Mouse (Mus musculus): ENCODE measurements around the gene Sphk1. TPM values are rescaled to one million over a fixed set of nuclear protein-coding genes. Genes with fewer than 3 reads are reported as not detected.

The Sphk1 gene
- total and polyA plus RNA-seq, 2 experiments, result 0.21 to 0.55 TPM

GRCm38 (mm10) chr11:116511301-116511868, 19.3 kb upstream of the Sphk1 start:
- no peaks in the 10 kb centered on the region for H3K27me3 ChIP-seq (ENCODE audit: control insufficient read depth, insufficient read depth, low read length)
- H3K4me3 ChIP-seq (ENCODE audit: insufficient read depth, low read depth, low read length), result no peak overlapping the region
- no peaks in the 10 kb centered on the region for H3K4me1 ChIP-seq (ENCODE audit: control insufficient read depth, insufficient read depth, low read length)
- no peaks in the 10 kb centered on the region for H3K79me2 ChIP-seq (ENCODE audit: control insufficient read depth, insufficient read depth, low read length)
- TF ChIP-seq CTCF (IDR thresholded peaks at IDR 0.05; ENCODE audit: low read depth, low read length), result no peak
- no peak for TF ChIP-seq POLR2A (IDR thresholded peaks at IDR 0.05; ENCODE audit: extremely low read depth, insufficient read depth, low read length)
- WGBS, result 64% methylated on average over 7 of the region's 7 CpGs
- no peak overlapping the region for H3K27ac ChIP-seq (replicated peaks; ENCODE audit: insufficient read depth, low read depth, low read length)
- H3K36me3 ChIP-seq (ENCODE audit: control insufficient read depth, insufficient read depth, low read length), result no peaks in the 10 kb centered on the region
- no peak overlapping the region for H3K9ac ChIP-seq (ENCODE audit: low read depth, low read length)
- DNase-seq (ENCODE audit: extremely low read depth, low read depth, low spot score), result no peak

GRCm38 (mm10) chr11:116512154-116512553, 18.6 kb upstream of the Sphk1 start:
- H3K36me3 ChIP-seq (ENCODE audit: control insufficient read depth, insufficient read depth, low read length), result no peaks in the 10 kb centered on the region
- H3K79me2 ChIP-seq (ENCODE audit: control insufficient read depth, insufficient read depth, low read length), result no peaks in the 10 kb centered on the region
- no peak overlapping the region for H3K9ac ChIP-seq (ENCODE audit: low read depth, low read length)
- H3K4me1 ChIP-seq (ENCODE audit: control insufficient read depth, insufficient read depth, low read length), result no peaks in the 10 kb centered on the region
- H3K4me3 ChIP-seq (ENCODE audit: insufficient read depth, low read depth, low read length), result no peak overlapping the region
- no peaks in the 10 kb centered on the region for H3K27me3 ChIP-seq (ENCODE audit: control insufficient read depth, insufficient read depth, low read length)
- 91% methylated on average over 7 of the region's 7 CpGs for WGBS
- no peak for DNase-seq (ENCODE audit: extremely low read depth, low read depth, low spot score)
- H3K27ac ChIP-seq (replicated peaks; ENCODE audit: insufficient read depth, low read depth, low read length), result no peak overlapping the region
- TF ChIP-seq CTCF (IDR thresholded peaks at IDR 0.05; ENCODE audit: low read depth, low read length), result no peak
- TF ChIP-seq POLR2A (IDR thresholded peaks at IDR 0.05; ENCODE audit: extremely low read depth, insufficient read depth, low read length), result no peak

- 91% methylated on average over 6 of the region's 6 CpGs for WGBS
Observed at GRCm38 (mm10) chr11:116512987-116513386, 17.7 kb upstream of the Sphk1 start.

GRCm38 (mm10) chr11:116513531-116514038, 17.1 kb upstream of the Sphk1 start:
- Histone ChIP-seq H3K27me3 (ENCODE audit: control insufficient read depth, insufficient read depth, low read length) (no peaks in the 10 kb centered on the region), H3K4me3 (ENCODE audit: insufficient read depth, low read depth, low read length) (no peak overlapping the region), H3K9ac (ENCODE audit: low read depth, low read length) (no peak overlapping the region), H3K79me2 (ENCODE audit: control insufficient read depth, insufficient read depth, low read length) (no peaks in the 10 kb centered on the region), H3K4me1 (ENCODE audit: control insufficient read depth, insufficient read depth, low read length) (no peaks in the 10 kb centered on the region), H3K36me3 (ENCODE audit: control insufficient read depth, insufficient read depth, low read length) (no peaks in the 10 kb centered on the region), H3K27ac (replicated peaks; ENCODE audit: insufficient read depth, low read depth, low read length) (no peak overlapping the region)
- no peak for DNase-seq (ENCODE audit: extremely low read depth, low read depth, low spot score)
- TF ChIP-seq CTCF (IDR thresholded peaks at IDR 0.05; ENCODE audit: low read depth, low read length), result no peak
- no peak for TF ChIP-seq POLR2A (IDR thresholded peaks at IDR 0.05; ENCODE audit: extremely low read depth, insufficient read depth, low read length)
- WGBS, result 74% methylated on average over 4 of the region's 4 CpGs

More at GRCm38 (mm10) chr11:116512987-116513386, 17.7 kb upstream of the Sphk1 start:
- DNase-seq (ENCODE audit: extremely low read depth, low read depth, low spot score), result no peak
- H3K9ac ChIP-seq (ENCODE audit: low read depth, low read length), result no peak overlapping the region
- no peaks in the 10 kb centered on the region for H3K36me3 ChIP-seq (ENCODE audit: control insufficient read depth, insufficient read depth, low read length)
- H3K79me2 ChIP-seq (ENCODE audit: control insufficient read depth, insufficient read depth, low read length), result no peaks in the 10 kb centered on the region
- H3K4me3 ChIP-seq (ENCODE audit: insufficient read depth, low read depth, low read length), result no peak overlapping the region
- H3K27me3 ChIP-seq (ENCODE audit: control insufficient read depth, insufficient read depth, low read length), result no peaks in the 10 kb centered on the region
- H3K4me1 ChIP-seq (ENCODE audit: control insufficient read depth, insufficient read depth, low read length), result no peaks in the 10 kb centered on the region
- TF ChIP-seq CTCF (IDR thresholded peaks at IDR 0.05; ENCODE audit: low read depth, low read length) (no peak), POLR2A (IDR thresholded peaks at IDR 0.05; ENCODE audit: extremely low read depth, insufficient read depth, low read length) (no peak)
- H3K27ac ChIP-seq (replicated peaks; ENCODE audit: insufficient read depth, low read depth, low read length), result no peak overlapping the region

DNA sequence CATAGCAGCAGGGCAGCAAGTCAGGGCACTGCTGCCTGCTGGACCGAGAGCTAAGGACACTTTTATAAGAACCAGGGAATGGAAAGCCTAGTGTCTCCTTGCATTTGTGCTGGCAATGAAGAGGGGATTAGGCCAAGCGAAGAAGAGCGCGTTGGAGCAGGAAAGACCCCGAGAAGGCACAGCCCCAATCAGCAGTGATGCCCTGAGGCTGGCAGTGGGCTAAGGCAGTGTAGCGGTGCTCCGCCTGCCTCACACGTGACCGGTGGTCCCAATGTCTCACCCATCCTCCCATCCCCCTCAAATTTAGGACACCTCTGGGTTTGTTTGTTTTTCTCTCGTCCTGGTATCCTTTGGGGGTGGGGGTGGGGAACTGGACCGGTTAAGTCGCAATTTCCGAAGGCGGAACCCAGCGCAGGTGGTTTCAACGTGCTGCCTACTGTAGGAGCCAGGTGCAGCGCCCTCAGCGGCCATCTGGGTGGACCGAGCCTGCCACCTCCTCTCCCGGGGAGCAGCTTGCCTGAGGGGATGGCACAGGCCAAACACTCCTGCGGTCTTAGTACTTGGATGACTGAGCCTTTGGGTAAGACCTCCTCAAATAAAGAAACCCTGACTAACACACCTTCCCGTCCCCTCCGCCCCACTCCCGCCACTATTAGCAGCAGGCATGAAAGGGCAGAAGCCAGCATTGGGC, 15.2 kb upstream of the Sphk1 start:
- 42% methylated on average over 24 of the region's 24 CpGs for WGBS
- no peak for DNase-seq (ENCODE audit: extremely low read depth, low read depth, low spot score)
- H3K4me3 ChIP-seq (ENCODE audit: insufficient read depth, low read depth, low read length), result no peak overlapping the region
- no peak overlapping the region for H3K27ac ChIP-seq (replicated peaks; ENCODE audit: insufficient read depth, low read depth, low read length)
- TF ChIP-seq CTCF (IDR thresholded peaks at IDR 0.05; ENCODE audit: low read depth, low read length) (no peak), POLR2A (IDR thresholded peaks at IDR 0.05; ENCODE audit: extremely low read depth, insufficient read depth, low read length) (no peak)
- no peaks in the 10 kb centered on the region for H3K36me3 ChIP-seq (ENCODE audit: control insufficient read depth, insufficient read depth, low read length)
- H3K79me2 ChIP-seq (ENCODE audit: control insufficient read depth, insufficient read depth, low read length), result no peaks in the 10 kb centered on the region
- H3K27me3 ChIP-seq (ENCODE audit: control insufficient read depth, insufficient read depth, low read length), result no peaks in the 10 kb centered on the region
- H3K9ac ChIP-seq (ENCODE audit: low read depth, low read length), result no peak overlapping the region
- H3K4me1 ChIP-seq (ENCODE audit: control insufficient read depth, insufficient read depth, low read length), result no peaks in the 10 kb centered on the region

DNA sequence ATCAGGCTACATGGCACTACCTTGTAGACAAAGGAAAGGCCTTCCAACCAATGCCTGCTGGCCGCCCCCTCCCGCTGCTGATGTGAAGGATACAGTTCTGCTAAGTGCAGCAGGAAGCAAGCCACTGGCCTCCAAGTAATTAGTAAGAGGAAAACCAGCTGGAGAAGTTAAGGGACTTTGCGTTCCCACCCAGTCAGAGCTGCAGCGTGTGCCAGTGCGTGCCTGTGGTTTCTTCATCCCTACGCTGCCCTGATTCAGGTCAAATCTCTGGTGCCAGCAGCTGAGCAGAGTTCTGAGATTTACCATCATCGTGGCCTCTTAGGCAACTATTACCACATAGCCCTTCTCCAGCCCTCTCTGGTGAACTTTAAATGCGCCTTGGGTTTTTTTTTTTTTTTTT, 12.2 kb upstream of the Sphk1 start:
- H3K9ac ChIP-seq (ENCODE audit: low read depth, low read length), result no peak overlapping the region
- H3K79me2 ChIP-seq (ENCODE audit: control insufficient read depth, insufficient read depth, low read length), result no peaks in the 10 kb centered on the region
- WGBS, result 71% methylated on average over 8 of the region's 8 CpGs
- no peak for TF ChIP-seq POLR2A (IDR thresholded peaks at IDR 0.05; ENCODE audit: extremely low read depth, insufficient read depth, low read length)
- TF ChIP-seq CTCF (IDR thresholded peaks at IDR 0.05; ENCODE audit: low read depth, low read length), result no peak
- no peaks in the 10 kb centered on the region for H3K4me1 ChIP-seq (ENCODE audit: control insufficient read depth, insufficient read depth, low read length)
- H3K36me3 ChIP-seq (ENCODE audit: control insufficient read depth, insufficient read depth, low read length), result no peaks in the 10 kb centered on the region
- no peak overlapping the region for H3K27ac ChIP-seq (replicated peaks; ENCODE audit: insufficient read depth, low read depth, low read length)
- no peaks in the 10 kb centered on the region for H3K27me3 ChIP-seq (ENCODE audit: control insufficient read depth, insufficient read depth, low read length)
- H3K4me3 ChIP-seq (ENCODE audit: insufficient read depth, low read depth, low read length), result no peak overlapping the region
- no peak for DNase-seq (ENCODE audit: extremely low read depth, low read depth, low spot score)
